23 mouse cellular contexts compared by ENCODE assay signal in genomic region chr6:18135246-18135645, GRCm38 (mm10). TPM values are rescaled to one million over a fixed set of nuclear protein-coding genes. Genes with fewer than 3 reads are reported as not detected.
A peak's percentile ranks its signal among the peaks of the same experiment; 100 is the strongest.
DNase-seq lines count a peak whose midpoint lies in the region; ATAC-seq and TF ChIP-seq lines count a peak whose summit lies in the region.
"Had no signal": no experiment of that assay in that cellular context is flagged by ENCODE, and none has a peak within 500 bp of the region (broad histone marks: within the 10 kb centered on the region; RNA-seq: fewer than 3 reads in every experiment).

No protein-coding gene starts in this region.

- H3K4me2 ChIP-seq in hindbrain, embryonic 14.5 days (replicated peaks) = no peak overlapping the region
- no peak overlapping the region for H3K4me2 ChIP-seq in lung, postnatal 0 days (replicated peaks; ENCODE audit: low read depth, low read length)
- H3K4me2 ChIP-seq in stomach, postnatal 0 days (replicated peaks; ENCODE audit: low read depth) = no peak overlapping the region
- H3K4me2 ChIP-seq: forebrain, embryonic 13.5 days; heart, embryonic 11.5 days; liver, embryonic 13.5 days; neural tube, embryonic 12.5 days had no signal

- no peak for ATAC-seq in hindbrain, embryonic 14.5 days (ENCODE audit: low FRiP score)
- ATAC-seq in lung, postnatal 0 days = no peak
- ATAC-seq in stomach, postnatal 0 days (ENCODE audit: low FRiP score, low TSS enrichment) = no peak
- ATAC-seq: forebrain, embryonic 13.5 days; hindbrain, embryonic 16.5 days had no signal

- H3K4me3 ChIP-seq in hindbrain, embryonic 14.5 days (replicated peaks; ENCODE audit: low read length) = no peak overlapping the region
- no peak overlapping the region for H3K4me3 ChIP-seq in hindbrain, embryonic 10.5 days
- no peak overlapping the region for H3K4me3 ChIP-seq in lung, postnatal 0 days (ENCODE audit: low read depth, low read length)
- H3K4me3 ChIP-seq in stomach, postnatal 0 days (ENCODE audit: low read depth, low read length) = no peak overlapping the region
- H3K4me3 ChIP-seq: forebrain, embryonic 13.5 days; liver, embryonic 13.5 days; megakaryocyte, embryonic 14.5 days; neural tube, embryonic 12.5 days had no signal

- H3K27ac ChIP-seq in hindbrain, embryonic 14.5 days = no peak overlapping the region
- H3K27ac ChIP-seq in hindbrain, embryonic 10.5 days = no peak overlapping the region
- no peak overlapping the region for H3K27ac ChIP-seq in lung, postnatal 0 days (ENCODE audit: low read length)
- H3K27ac ChIP-seq in stomach, postnatal 0 days (replicated peaks) = no peak overlapping the region
- H3K27ac ChIP-seq: forebrain, embryonic 13.5 days; liver, embryonic 13.5 days; neural tube, embryonic 12.5 days had no signal

- no peaks in the 10 kb centered on the region for H3K27me3 ChIP-seq in hindbrain, embryonic 14.5 days (ENCODE audit: control insufficient read depth, insufficient read depth, low read length)
- no peaks in the 10 kb centered on the region for H3K27me3 ChIP-seq in hindbrain, embryonic 10.5 days (ENCODE audit: insufficient read depth, poor library complexity, severe bottlenecking)
- H3K27me3 ChIP-seq in lung, postnatal 0 days (replicated peaks; ENCODE audit: insufficient read depth, low read length) = no peaks in the 10 kb centered on the region
- H3K27me3 ChIP-seq in stomach, postnatal 0 days (ENCODE audit: control insufficient read depth, insufficient read depth, low read length) = no peaks in the 10 kb centered on the region
- H3K27me3 ChIP-seq: forebrain, embryonic 13.5 days; liver, embryonic 13.5 days; megakaryocyte, embryonic 14.5 days; neural tube, embryonic 12.5 days had no signal

- no peak for TF ChIP-seq EP300 in lung, postnatal 0 days (IDR thresholded peaks at IDR 0.05)
- no peak for TF ChIP-seq EP300 in stomach, postnatal 0 days (optimal IDR thresholded peaks at IDR 0.05)

- WGBS in hindbrain, embryonic 14.5 days = 63% methylated on average over 1 of the region's 1 CpGs
- WGBS in hindbrain, embryonic 10.5 days = 70% methylated on average over 1 of the region's 1 CpGs
- 9% methylated on average over 1 of the region's 1 CpGs for WGBS in lung, postnatal 0 days
- 24% methylated on average over 1 of the region's 1 CpGs for WGBS in stomach, postnatal 0 days

- no peaks in the 10 kb centered on the region for H3K36me3 ChIP-seq in hindbrain, embryonic 14.5 days (replicated peaks; ENCODE audit: control insufficient read depth, insufficient read depth)
- no peaks in the 10 kb centered on the region for H3K36me3 ChIP-seq in hindbrain, embryonic 10.5 days
- no peaks in the 10 kb centered on the region for H3K36me3 ChIP-seq in lung, postnatal 0 days (ENCODE audit: insufficient read depth, low read length)
- no peaks in the 10 kb centered on the region for H3K36me3 ChIP-seq in stomach, postnatal 0 days (ENCODE audit: control insufficient read depth, insufficient read depth, low read length)
- H3K36me3 ChIP-seq: G1E; liver, embryonic 13.5 days; neural tube, embryonic 12.5 days had no signal

- TF ChIP-seq CTCF in lung, postnatal 0 days (IDR thresholded peaks at IDR 0.05) = peak; percentile 40
- peak; percentile 59 for TF ChIP-seq CTCF in stomach, postnatal 0 days (IDR thresholded peaks at IDR 0.05; ENCODE audit: low read depth)

- H3K4me1 ChIP-seq in hindbrain, embryonic 14.5 days (replicated peaks; ENCODE audit: control insufficient read depth, insufficient read depth, low read length) = no peaks in the 10 kb centered on the region
- no peaks in the 10 kb centered on the region for H3K4me1 ChIP-seq in hindbrain, embryonic 10.5 days (replicated peaks)
- H3K4me1 ChIP-seq in lung, postnatal 0 days (ENCODE audit: insufficient read depth, low read depth, low read length) = no peaks in the 10 kb centered on the region
- no peaks in the 10 kb centered on the region for H3K4me1 ChIP-seq in stomach, postnatal 0 days (replicated peaks; ENCODE audit: control insufficient read depth, insufficient read depth)
- H3K4me1 ChIP-seq: forebrain, embryonic 13.5 days; liver, embryonic 13.5 days; megakaryocyte, embryonic 14.5 days; neural tube, embryonic 12.5 days had no signal

- DNase-seq in hindbrain, embryonic 14.5 days (ENCODE audit: low spot score) = peak; percentile 46
- DNase-seq in hindbrain, embryonic 10.5 days (ENCODE audit: low spot score) = no peak
- DNase-seq in lung, postnatal 0 days (ENCODE audit: low spot score) = peak; percentile 68
- no peak for DNase-seq in lung, postnatal 10 days
- peak; percentile 16 for DNase-seq in NIH3T3 (ENCODE audit: low read depth)
- DNase-seq in stomach, postnatal 0 days (ENCODE audit: low spot score) = no peak
- no peak for DNase-seq in thymus, postnatal 36 days
- DNase-seq: adrenal gland, postnatal 10 days; cerebellum, adult 2 months; heart, postnatal 14 days; kidney, adult 2 months; kidney, postnatal 25 days; liver, embryonic 13.5 days; right cerebral cortex, postnatal 25 days; thymus, postnatal 4 days had no signal

- H3K9me3 ChIP-seq in hindbrain, embryonic 14.5 days (ENCODE audit: control insufficient read depth, low read length) = no peaks in the 10 kb centered on the region
- no peaks in the 10 kb centered on the region for H3K9me3 ChIP-seq in hindbrain, embryonic 10.5 days
- no peaks in the 10 kb centered on the region for H3K9me3 ChIP-seq in lung, postnatal 0 days (ENCODE audit: low read length)
- H3K9me3 ChIP-seq in stomach, postnatal 0 days (ENCODE audit: control insufficient read depth, low read length) = no peaks in the 10 kb centered on the region
- H3K9me3 ChIP-seq: forebrain, embryonic 13.5 days; G1E; liver, embryonic 13.5 days; megakaryocyte, embryonic 14.5 days; neural tube, embryonic 12.5 days had no signal

- no peak overlapping the region for H3K9ac ChIP-seq in hindbrain, embryonic 14.5 days
- no peak overlapping the region for H3K9ac ChIP-seq in lung, postnatal 0 days (replicated peaks; ENCODE audit: low read depth)
- H3K9ac ChIP-seq in stomach, postnatal 0 days (ENCODE audit: low read length) = no peak overlapping the region
- H3K9ac ChIP-seq: forebrain, embryonic 13.5 days; liver, embryonic 13.5 days; neural tube, embryonic 12.5 days had no signal

RNA-seq across cellular contexts. Expression of gene Asz1, which starts 26.4 kb away (rescaled TPM):
- polyA plus RNA-seq in hindbrain, embryonic 14.5 days (2014; fragmentation: Nextera tagmentation; extraction: Ambion mirVana) = not detected in 2 replicates
- not detected in 2 replicates for polyA plus RNA-seq in hindbrain, embryonic 10.5 days (2016; fragmentation: Nextera tagmentation; extraction: Ambion mirVana)
- polyA plus RNA-seq in lung, postnatal 0 days (2015; fragmentation: Nextera tagmentation; extraction: Ambion mirVana) = 5.2 and 6.4 TPM in 2 replicates
- polyA plus RNA-seq in stomach, postnatal 0 days (2015; fragmentation: Nextera tagmentation; extraction: Ambion mirVana) = not detected in 2 replicates
- polyA plus RNA-seq: cerebellum, adult 2 months; forebrain, embryonic 13.5 days; G1E; gonadal fat pad, adult 2 months; hindbrain, embryonic 16.5 days; kidney, adult 2 months; limb, embryonic 11.5 days; liver, embryonic 13.5 days; neural tube, embryonic 12.5 days had no signal

RNA-seq across cellular contexts. Expression of gene Cftr, which starts 35.2 kb away (rescaled TPM):
- polyA plus RNA-seq in hindbrain, embryonic 14.5 days (2014; fragmentation: Nextera tagmentation; extraction: Ambion mirVana) = 0.37 and 0.39 TPM in 2 replicates
- polyA plus RNA-seq in hindbrain, embryonic 10.5 days (2016; fragmentation: Nextera tagmentation; extraction: Ambion mirVana) = 0.21 and 0.24 TPM in 2 replicates
- 6.3 and 7.5 TPM in 2 replicates for polyA plus RNA-seq in lung, postnatal 0 days (2015; fragmentation: Nextera tagmentation; extraction: Ambion mirVana)
- polyA plus RNA-seq in stomach, postnatal 0 days (2015; fragmentation: Nextera tagmentation; extraction: Ambion mirVana) = 0.50 and 0.57 TPM in 2 replicates
- polyA plus RNA-seq: G1E had no signal

Comparison
In these comparisons a context has a peak if more than half of its experiments do, and no peak if none do; other contexts are left out.
1. DNase-seq: peak in hindbrain, embryonic 14.5 days (single experiment), lung, postnatal 0 days (single experiment) and NIH3T3 (single experiment); none in hindbrain, embryonic 10.5 days (single experiment), lung, postnatal 10 days (single experiment), stomach, postnatal 0 days (single experiment) and thymus, postnatal 36 days (0 of 2).